In genomic region chr15:76973855-76974651, GRCm38 (mm10) we compare ENCODE assay signal across 8 mouse cellular contexts. TPM values are rescaled to one million over a fixed set of nuclear protein-coding genes. Genes with fewer than 3 reads are reported as not detected.
A peak's percentile ranks its signal among the peaks of the same experiment; 100 is the strongest.
DNase-seq lines count a peak whose midpoint lies in the region; ATAC-seq and TF ChIP-seq lines count a peak whose summit lies in the region.

No protein-coding gene starts in this region.

- ATAC-seq in hindbrain, embryonic 11.5 days (ENCODE audit: low FRiP score): peak; percentile 64
- peak; percentile 89 for ATAC-seq in lung, postnatal 0 days

- WGBS in hindbrain, embryonic 11.5 days: 9% methylated on average over 28 of the region's 31 CpGs
- 8% methylated on average over 29 of the region's 31 CpGs for WGBS in lung, postnatal 0 days

- H3K4me2 ChIP-seq in hindbrain, embryonic 11.5 days (replicated peaks; ENCODE audit: low read depth, low read length): peak overlapping the region; percentile 70
- peak overlapping the region; percentile 80 for H3K4me2 ChIP-seq in lung, postnatal 0 days (replicated peaks; ENCODE audit: low read depth, low read length)

- H3K27me3 ChIP-seq in hindbrain, embryonic 11.5 days (ENCODE audit: control insufficient read depth, insufficient read depth, low read length): no peaks in the 10 kb centered on the region
- no peaks in the 10 kb centered on the region for H3K27me3 ChIP-seq in lung, postnatal 0 days (replicated peaks; ENCODE audit: insufficient read depth, low read length)

- H3K4me1 ChIP-seq in hindbrain, embryonic 11.5 days (replicated peaks; ENCODE audit: control insufficient read depth, insufficient read depth, low read length): no peaks in the 10 kb centered on the region; the same call in 1 of the 2 replicates
- no peaks in the 10 kb centered on the region for H3K4me1 ChIP-seq in lung, postnatal 0 days (ENCODE audit: insufficient read depth, low read depth, low read length)

- peak; percentile 71 for TF ChIP-seq CTCF in lung, postnatal 0 days (IDR thresholded peaks at IDR 0.05)

- H3K9me3 ChIP-seq in hindbrain, embryonic 11.5 days (ENCODE audit: control insufficient read depth, low read length): no peaks in the 10 kb centered on the region
- no peaks in the 10 kb centered on the region for H3K9me3 ChIP-seq in lung, postnatal 0 days (ENCODE audit: low read length)

- peak; percentile 95 for DNase-seq in NIH3T3 (ENCODE audit: low read depth)
- peak; percentile 79 for DNase-seq in cerebellum, adult 8-10 months
- peak; percentile 57 to 73 for DNase-seq in frontal cortex, postnatal 10 days (ENCODE audit: low spot score in 2 of 2)
- DNase-seq in hindbrain, embryonic 11.5 days (ENCODE audit: low spot score): peak; percentile 91
- DNase-seq in layer of hippocampus, adult 9-11 months: peak; percentile 80
- DNase-seq in lung, postnatal 0 days (ENCODE audit: low spot score): peak; percentile 78
- peak; percentile 71 for DNase-seq in ovary, postnatal 36 days (ENCODE audit: low spot score)
- peak; percentile 37 for DNase-seq in urinary bladder, postnatal 10 days (ENCODE audit: low spot score)

- peak overlapping the region; percentile 70 for H3K9ac ChIP-seq in hindbrain, embryonic 11.5 days (ENCODE audit: low read depth, low read length)
- H3K9ac ChIP-seq in lung, postnatal 0 days (replicated peaks; ENCODE audit: low read depth): peak overlapping the region; percentile 48

- no peak overlapping the region for H3K27ac ChIP-seq in hindbrain, embryonic 11.5 days (ENCODE audit: low read depth, low read length)
- H3K27ac ChIP-seq in lung, postnatal 0 days (ENCODE audit: low read length): peak overlapping the region; percentile 66

- H3K36me3 ChIP-seq in hindbrain, embryonic 11.5 days (ENCODE audit: control insufficient read depth, insufficient read depth, low read length): no peaks in the 10 kb centered on the region
- no peaks in the 10 kb centered on the region for H3K36me3 ChIP-seq in lung, postnatal 0 days (ENCODE audit: insufficient read depth, low read length)

- TF ChIP-seq EP300 in lung, postnatal 0 days (IDR thresholded peaks at IDR 0.05): no peak

- H3K4me3 ChIP-seq in hindbrain, embryonic 11.5 days (ENCODE audit: low read depth, low read length): peak overlapping the region; percentile 38
- peak overlapping the region; percentile 53 for H3K4me3 ChIP-seq in lung, postnatal 0 days (ENCODE audit: low read depth, low read length)

RNA-seq across cellular contexts. Expression of gene 1110038F14Rik, which starts 25.7 kb away (rescaled TPM):
- polyA plus RNA-seq in hindbrain, embryonic 11.5 days (2014; fragmentation: Nextera tagmentation; extraction: Ambion mirVana): 64.6 and 67.6 TPM in 2 replicates
- 57.8 and 60.2 TPM in 2 replicates for polyA plus RNA-seq in lung, postnatal 0 days (2015; fragmentation: Nextera tagmentation; extraction: Ambion mirVana)

RNA-seq across cellular contexts. Expression of gene Zfp647, which starts 48.8 kb away (rescaled TPM):
- 23.8 and 25.0 TPM in 2 replicates for polyA plus RNA-seq in hindbrain, embryonic 11.5 days (2014; fragmentation: Nextera tagmentation; extraction: Ambion mirVana)
- 5.8 and 6.6 TPM in 2 replicates for polyA plus RNA-seq in lung, postnatal 0 days (2015; fragmentation: Nextera tagmentation; extraction: Ambion mirVana)

Comparison
In these comparisons a context has a peak if more than half of its experiments do, and no peak if none do; other contexts are left out.
1. DNase-seq: peak in every context shown above with its lines; median percentile 95 in NIH3T3; 91 in hindbrain, embryonic 11.5 days; 80 in layer of hippocampus, adult 9-11 months; 79 in cerebellum, adult 8-10 months; 78 in lung, postnatal 0 days; 71 in ovary, postnatal 36 days; 65 in frontal cortex, postnatal 10 days; 37 in urinary bladder, postnatal 10 days.